Comparison of ENCODE assay signal across 10 mouse cellular contexts in genomic region chr1:152681676-152682367, GRCm38 (mm10).
DNase-seq lines count a peak whose midpoint lies in the region; ATAC-seq and TF ChIP-seq lines count a peak whose summit lies in the region.
"Had no signal": no experiment of that assay in that cellular context is flagged by ENCODE, and none has a peak within 500 bp of the region (broad histone marks: within the 10 kb centered on the region; RNA-seq: fewer than 3 reads in every experiment).

No protein-coding gene starts in this region.

- no peak for DNase-seq in heart, embryonic 10.5 days (ENCODE audit: low spot score)
- no peak for DNase-seq in heart, postnatal 25 days (ENCODE audit: low spot score)
- DNase-seq in CH12.LX (ENCODE audit: extremely low read depth) = peak; percentile 1
- DNase-seq in fibroblast of lung, adult 2 months (ENCODE audit: low read depth) = peak; percentile 27
- peak; percentile 24 to 57 for DNase-seq in kidney, postnatal 25 days
- no peak for DNase-seq in frontal cortex, postnatal 25 days (ENCODE audit: low spot score in 2 of 2)
- DNase-seq: gastrocnemius, postnatal 10 days had no signal

- in situ Hi-C loops in CH12.LX (cut with MboI; ENCODE audit: low pct_ligation_motif_present, low pct_unique_long_range_greater_than_20kb, low sequenced_read_pairs) = no loop called here

- TF ChIP-seq POLR2A in CH12.LX (IDR thresholded peaks at IDR 0.05; ENCODE audit: low read depth, low read length) = no peak

- H3K9ac ChIP-seq in CH12.LX (ENCODE audit: insufficient read depth, low read depth) = no peak overlapping the region
- H3K9ac ChIP-seq in midbrain, embryonic 13.5 days (replicated peaks) = no peak overlapping the region
- H3K9ac ChIP-seq in hindbrain, embryonic 12.5 days = no peak overlapping the region

- H3K4me3 ChIP-seq in heart, embryonic 10.5 days = no peak overlapping the region
- no peak overlapping the region for H3K4me3 ChIP-seq in CH12.LX (replicated peaks in 1 of 3; ENCODE audit: low read depth in 2 of 3, low read length in 2 of 3, poor library complexity in 1 of 3)
- no peak overlapping the region for H3K4me3 ChIP-seq in midbrain, embryonic 13.5 days (replicated peaks)
- no peak overlapping the region for H3K4me3 ChIP-seq in hindbrain, embryonic 12.5 days
- H3K4me3 ChIP-seq: embryonic facial prominence, embryonic 10.5 days had no signal

- no peak for TF ChIP-seq EP300 in CH12.LX (IDR thresholded peaks at IDR 0.05; ENCODE audit: low read length)

- no peak for TF ChIP-seq RAD21 in CH12.LX (IDR thresholded peaks at IDR 0.05; ENCODE audit: low read depth, low read length)

- no peak for ATAC-seq in midbrain, embryonic 13.5 days
- ATAC-seq in hindbrain, embryonic 12.5 days (ENCODE audit: low FRiP score) = no peak

- peaks cover 78% of the 10 kb centered on the region for H3K4me1 ChIP-seq in heart, embryonic 10.5 days
- H3K4me1 ChIP-seq in CH12.LX (ENCODE audit: control insufficient read depth in 1 of 2, insufficient read depth in 2 of 2) = no peaks in the 10 kb centered on the region
- no peaks in the 10 kb centered on the region for H3K4me1 ChIP-seq in midbrain, embryonic 13.5 days (replicated peaks)
- 0 out of 2 replicates have a peak, but pooled peaks cover 5% of the 10 kb centered on the region for H3K4me1 ChIP-seq in hindbrain, embryonic 12.5 days

- peak overlapping the region; percentile 86 for H3K27ac ChIP-seq in heart, embryonic 10.5 days
- H3K27ac ChIP-seq in CH12.LX (ENCODE audit: insufficient read depth, low read depth) = no peak overlapping the region
- H3K27ac ChIP-seq in midbrain, embryonic 13.5 days = no peak overlapping the region
- no peak overlapping the region for H3K27ac ChIP-seq in hindbrain, embryonic 12.5 days

- intact Hi-C loops in heart, postnatal 25 days (cut with DNase I) = loop anchor here (2.0 kb wide), 1 partner anchor 155 kb away; no protein-coding TSS in a partner anchor

- dilution Hi-C loops in CH12.LX (cut with MboI; ENCODE audit: extremely low pct_ligation_motif_present, extremely low pct_unique_long_range_greater_than_20kb, low sequenced_read_pairs) = no loop called here

- no peak overlapping the region for H3K4me2 ChIP-seq in CH12.LX (ENCODE audit: insufficient read depth, low read depth, poor library complexity, severe bottlenecking)
- H3K4me2 ChIP-seq in midbrain, embryonic 13.5 days (replicated peaks) = no peak overlapping the region
- no peak overlapping the region for H3K4me2 ChIP-seq in hindbrain, embryonic 12.5 days (replicated peaks)

- H3K36me3 ChIP-seq in heart, embryonic 10.5 days = no peaks in the 10 kb centered on the region
- H3K36me3 ChIP-seq in CH12.LX (replicated peaks in 1 of 2; ENCODE audit: control insufficient read depth in 1 of 2, insufficient read depth in 1 of 2, low read length in 1 of 2) = no peaks in the 10 kb centered on the region
- H3K36me3 ChIP-seq in midbrain, embryonic 13.5 days = no peaks in the 10 kb centered on the region
- no peaks in the 10 kb centered on the region for H3K36me3 ChIP-seq in hindbrain, embryonic 12.5 days
- H3K36me3 ChIP-seq: embryonic facial prominence, embryonic 10.5 days had no signal

- 43% methylated on average over 6 of the region's 6 CpGs for WGBS in heart, embryonic 10.5 days
- 75% methylated on average over 6 of the region's 6 CpGs for WGBS in midbrain, embryonic 13.5 days
- WGBS in hindbrain, embryonic 12.5 days = 64% methylated on average over 6 of the region's 6 CpGs

- H3K27me3 ChIP-seq in heart, embryonic 10.5 days (ENCODE audit: insufficient read depth, poor library complexity, severe bottlenecking) = no peaks in the 10 kb centered on the region
- no peaks in the 10 kb centered on the region for H3K27me3 ChIP-seq in CH12.LX (replicated peaks)
- no peaks in the 10 kb centered on the region for H3K27me3 ChIP-seq in midbrain, embryonic 13.5 days
- no peaks in the 10 kb centered on the region for H3K27me3 ChIP-seq in hindbrain, embryonic 12.5 days

- H3K9me3 ChIP-seq in heart, embryonic 10.5 days = no peaks in the 10 kb centered on the region
- H3K9me3 ChIP-seq in CH12.LX (replicated peaks; ENCODE audit: low read length) = no peaks in the 10 kb centered on the region
- H3K9me3 ChIP-seq in midbrain, embryonic 13.5 days = no peaks in the 10 kb centered on the region
- H3K9me3 ChIP-seq in hindbrain, embryonic 12.5 days (replicated peaks) = no peaks in the 10 kb centered on the region
- H3K9me3 ChIP-seq: embryonic facial prominence, embryonic 10.5 days had no signal

- H3K79me2 ChIP-seq in CH12.LX (replicated peaks; ENCODE audit: control insufficient read depth, extremely low read depth, insufficient read depth, poor library complexity, severe bottlenecking) = no peaks in the 10 kb centered on the region

- TF ChIP-seq CTCF in CH12.LX (conservative IDR thresholded peaks at IDR 0.05 in 1 of 2, IDR thresholded peaks at IDR 0.05 in 1 of 2; ENCODE audit: low read depth in 2 of 2, low read length in 2 of 2) = no peak

TF ChIP-seq in CH12.LX, 34 proteins besides CTCF, POLR2A, EP300 and RAD21:
- TF ChIP-seq MAX (IDR thresholded peaks at IDR 0.05; ENCODE audit: low read length) = no peak
- no peak for TF ChIP-seq MEF2A (IDR thresholded peaks at IDR 0.05; ENCODE audit: borderline replicate concordance, low read depth, low read length)
- TF ChIP-seq ETS1 (conservative IDR thresholded peaks at IDR 0.05; ENCODE audit: low read depth, low read length) = no peak
- TF ChIP-seq ZNF384 (IDR thresholded peaks at IDR 0.05; ENCODE audit: low read depth, low read length) = no peak
- no peak for TF ChIP-seq POLR2AphosphoS2 (IDR thresholded peaks at IDR 0.05; ENCODE audit: low read depth, low read length)
- TF ChIP-seq NELFE (IDR thresholded peaks at IDR 0.05; ENCODE audit: low read depth, low read length) = no peak
- TF ChIP-seq NRF1 (IDR thresholded peaks at IDR 0.05; ENCODE audit: low read depth, low read length) = no peak
- TF ChIP-seq ZKSCAN1 (IDR thresholded peaks at IDR 0.05; ENCODE audit: borderline replicate concordance, low read depth, low read length) = no peak
- no peak for TF ChIP-seq SIN3A (IDR thresholded peaks at IDR 0.05; ENCODE audit: low read length)
- TF ChIP-seq ELF1 (IDR thresholded peaks at IDR 0.05; ENCODE audit: low read depth, low read length) = no peak
- TF ChIP-seq SMC3 (IDR thresholded peaks at IDR 0.05; ENCODE audit: low read depth, low read length) = no peak
- no peak for TF ChIP-seq JUND (conservative IDR thresholded peaks at IDR 0.05; ENCODE audit: low read depth, low read length)
- no peak for TF ChIP-seq HCFC1 (IDR thresholded peaks at IDR 0.05; ENCODE audit: low read depth, low read length)
- TF ChIP-seq PAX5 (IDR thresholded peaks at IDR 0.05; ENCODE audit: low read length) = no peak
- no peak for TF ChIP-seq CHD2 (IDR thresholded peaks at IDR 0.05; ENCODE audit: low read length)

Comparison
In these comparisons a context has a peak if more than half of its experiments do, and no peak if none do; other contexts are left out.
1. DNase-seq: peak in CH12.LX (single experiment), fibroblast of lung, adult 2 months (single experiment) and kidney, postnatal 25 days (2 of 2); none in heart, embryonic 10.5 days (single experiment), heart, postnatal 25 days (single experiment) and frontal cortex, postnatal 25 days (0 of 2).